Mouse (Mus musculus): ENCODE measurements at regions not wholly inside any gene's neighbourhood (a gene's known extent, or its start where the extent isn't known, plus 50 kb on each side); places are given as distances from the start of the nearest gene placed in this dataset.

GRCm38 (mm10) chr14:91027054-91027453, 2555.9 kb upstream of the Pcdh20 start:
- no peak for TF ChIP-seq CTCF (IDR thresholded peaks at IDR 0.05; ENCODE audit: low read depth)
- no peak for TF ChIP-seq EP300 (optimal IDR thresholded peaks at IDR 0.05)
- DNase-seq (ENCODE audit: low spot score) (no peak), ATAC-seq (ENCODE audit: low FRiP score, low TSS enrichment) (no peak)
- Histone ChIP-seq H3K9me3 (ENCODE audit: control insufficient read depth, low read length) (no peaks in the 10 kb centered on the region), H3K4me2 (replicated peaks; ENCODE audit: low read depth) (no peak overlapping the region), H3K9ac (ENCODE audit: low read length) (no peak overlapping the region), H3K27me3 (ENCODE audit: control insufficient read depth, insufficient read depth, low read length) (no peaks in the 10 kb centered on the region), H3K4me1 (replicated peaks; ENCODE audit: control insufficient read depth, insufficient read depth) (no peaks in the 10 kb centered on the region), H3K27ac (replicated peaks) (no peak overlapping the region), H3K4me3 (ENCODE audit: low read depth, low read length) (no peak overlapping the region), H3K36me3 (ENCODE audit: control insufficient read depth, insufficient read depth, low read length) (no peaks in the 10 kb centered on the region)
- WGBS, result 85% methylated on average over 1 of the region's 1 CpGs

GRCm38 (mm10) chr14:91020099-91020498, 2548.9 kb upstream of the Pcdh20 start:
- H3K4me2 ChIP-seq (replicated peaks; ENCODE audit: low read depth), result no peak overlapping the region
- H3K9ac ChIP-seq (ENCODE audit: low read length), result no peak overlapping the region
- WGBS, result 78% methylated on average over 1 of the region's 1 CpGs
- ATAC-seq (ENCODE audit: low FRiP score, low TSS enrichment), result no peak
- no peaks in the 10 kb centered on the region for H3K27me3 ChIP-seq (ENCODE audit: control insufficient read depth, insufficient read depth, low read length)
- no peak for DNase-seq (ENCODE audit: low spot score)
- H3K36me3 ChIP-seq (ENCODE audit: control insufficient read depth, insufficient read depth, low read length), result no peaks in the 10 kb centered on the region
- H3K4me1 ChIP-seq (replicated peaks; ENCODE audit: control insufficient read depth, insufficient read depth), result no peaks in the 10 kb centered on the region
- no peak overlapping the region for H3K27ac ChIP-seq (replicated peaks)
- TF ChIP-seq EP300 (optimal IDR thresholded peaks at IDR 0.05), result no peak
- TF ChIP-seq CTCF (IDR thresholded peaks at IDR 0.05; ENCODE audit: low read depth), result no peak
- no peaks in the 10 kb centered on the region for H3K9me3 ChIP-seq (ENCODE audit: control insufficient read depth, low read length)
- H3K4me3 ChIP-seq (ENCODE audit: low read depth, low read length), result no peak overlapping the region

GRCm38 (mm10) chr14:91014712-91015111, 2543.5 kb upstream of the Pcdh20 start:
- Histone ChIP-seq H3K9me3 (ENCODE audit: control insufficient read depth, low read length) (no peaks in the 10 kb centered on the region), H3K4me1 (replicated peaks; ENCODE audit: control insufficient read depth, insufficient read depth) (no peaks in the 10 kb centered on the region), H3K36me3 (ENCODE audit: control insufficient read depth, insufficient read depth, low read length) (no peaks in the 10 kb centered on the region), H3K4me2 (replicated peaks; ENCODE audit: low read depth) (no peak overlapping the region), H3K9ac (ENCODE audit: low read length) (no peak overlapping the region), H3K27ac (replicated peaks) (no peak overlapping the region), H3K4me3 (ENCODE audit: low read depth, low read length) (no peak overlapping the region), H3K27me3 (ENCODE audit: control insufficient read depth, insufficient read depth, low read length) (no peaks in the 10 kb centered on the region)
- ATAC-seq (ENCODE audit: low FRiP score, low TSS enrichment) (no peak), DNase-seq (ENCODE audit: low spot score) (no peak)
- 74% methylated on average over 1 of the region's 1 CpGs for WGBS
- TF ChIP-seq EP300 (optimal IDR thresholded peaks at IDR 0.05) (no peak), CTCF (IDR thresholded peaks at IDR 0.05; ENCODE audit: low read depth) (peak; percentile 51)

All from stomach, postnatal 0 days (tissue).